Mouse (Mus musculus) right cerebral cortex, postnatal 36 days (tissue): Measurements from ENCODE around the gene Slc7a15.
A peak's percentile ranks its signal among the peaks of the same experiment; 100 is the strongest.

Source experiments
- DNase-seq, 2 experiments: peaks; one replicate each; pipeline ENCODE4 v3.0.0; 2022; ENCODE audit warnings: low spot score in 2 of 2, mixed read lengths in 1 of 2

The Slc7a15 gene

GRCm38 (mm10) chr12:8506954-8507707 lies 91.7 kb downstream of the Slc7a15 start:
- DNase-seq = no peak

- no peak for DNase-seq
Observed at GRCm38 (mm10) chr12:8504131-8504530, 94.7 kb downstream of the Slc7a15 start.

- no peak for DNase-seq
Observed at GRCm38 (mm10) chr12:8502546-8502945, 96.3 kb downstream of the Slc7a15 start.

- no peak for DNase-seq
Observed at GRCm38 (mm10) chr12:8501571-8502305, 97.1 kb downstream of the Slc7a15 start.

GRCm38 (mm10) chr12:8500597-8501570 lies 98.0 kb downstream of the Slc7a15 start:
- no peak for DNase-seq

- peak; percentile 99 for DNase-seq
Observed at GRCm38 (mm10) chr12:8499871-8500596, 98.8 kb downstream of the Slc7a15 start, which contains the start of gene Rhob. Rhob (minus strand) TSS chr12:8500009.

GRCm38 (mm10) chr12:8499001-8499870 lies 99.6 kb downstream of the Slc7a15 start:
- peak in 1 of 2 experiments; percentile 59 for DNase-seq

GRCm38 (mm10) chr12:8498591-8499000 lies 100.3 kb downstream of the Slc7a15 start:
- peak; percentile 34 to 57 for DNase-seq

GRCm38 (mm10) chr12:8498148-8498571 lies 100.7 kb downstream of the Slc7a15 start:
- peak in 1 of 2 experiments; percentile 18 for DNase-seq

GRCm38 (mm10) chr12:8497314-8497706 lies 101.6 kb downstream of the Slc7a15 start:
- no peak for DNase-seq

- DNase-seq = no peak
Observed at GRCm38 (mm10) chr12:8496679-8497313, 102.1 kb downstream of the Slc7a15 start.

GRCm38 (mm10) chr12:8495881-8496678 lies 102.8 kb downstream of the Slc7a15 start:
- peak; percentile 31 to 53 for DNase-seq

- no peak for DNase-seq
Observed at GRCm38 (mm10) chr12:8494675-8495074, 104.2 kb downstream of the Slc7a15 start.

GRCm38 (mm10) chr12:8493386-8493785 lies 105.5 kb downstream of the Slc7a15 start:
- no peak for DNase-seq

GRCm38 (mm10) chr12:8489098-8489497 lies 109.8 kb downstream of the Slc7a15 start:
- DNase-seq = no peak

GRCm38 (mm10) chr12:8488652-8488980 lies 110.2 kb downstream of the Slc7a15 start:
- DNase-seq = no peak

- DNase-seq = no peak
Observed at GRCm38 (mm10) chr12:8487959-8488651, 110.8 kb downstream of the Slc7a15 start.

- no peak for DNase-seq
Observed at GRCm38 (mm10) chr12:8487281-8487680, 111.6 kb downstream of the Slc7a15 start.
